Mouse (Mus musculus): ENCODE measurements around the gene Rnf212b. TPM values are rescaled to one million over a fixed set of nuclear protein-coding genes. Genes with fewer than 3 reads are reported as not detected.

The Rnf212b gene
- total and polyA plus RNA-seq, 3 experiments, result not detected

- in situ Hi-C loops (cut with MboI; ENCODE audit: low pct_ligation_motif_present, low pct_unique_long_range_greater_than_20kb, low sequenced_read_pairs), result loop anchor here (5.0 kb wide), 1 partner anchor 105 kb away; no protein-coding TSS in a partner anchor
- Histone ChIP-seq H3K36me3 (replicated peaks in 1 of 2; ENCODE audit: control insufficient read depth in 1 of 2, insufficient read depth in 1 of 2, low read length in 1 of 2) (no peaks in the 10 kb centered on the region), H3K27ac (ENCODE audit: insufficient read depth, low read depth) (no peak overlapping the region), H3K4me2 (ENCODE audit: insufficient read depth, low read depth, poor library complexity, severe bottlenecking) (no peak overlapping the region), H3K79me2 (replicated peaks; ENCODE audit: control insufficient read depth, extremely low read depth, insufficient read depth, poor library complexity, severe bottlenecking) (no peaks in the 10 kb centered on the region), H3K9me3 (replicated peaks; ENCODE audit: low read length) (no peaks in the 10 kb centered on the region), H3K4me1 (ENCODE audit: control insufficient read depth in 1 of 2, insufficient read depth in 2 of 2) (no peaks in the 10 kb centered on the region), H3K4me3 (replicated peaks in 1 of 3; ENCODE audit: low read depth in 2 of 3, low read length in 2 of 3, poor library complexity in 1 of 3) (no peak overlapping the region), H3K9ac (ENCODE audit: insufficient read depth, low read depth) (no peak overlapping the region), H3K27me3 (replicated peaks) (no peaks in the 10 kb centered on the region)
- TF ChIP-seq HCFC1 (IDR thresholded peaks at IDR 0.05; ENCODE audit: low read depth, low read length), result no peak
- no peak for TF ChIP-seq ZC3H11A (IDR thresholded peaks at IDR 0.05; ENCODE audit: low read depth, low read length)
- no peak for TF ChIP-seq CHD1 (IDR thresholded peaks at IDR 0.05; ENCODE audit: low read depth, low read length)
- no peak for TF ChIP-seq SIN3A (IDR thresholded peaks at IDR 0.05; ENCODE audit: low read length)
- no peak for TF ChIP-seq MEF2A (IDR thresholded peaks at IDR 0.05; ENCODE audit: borderline replicate concordance, low read depth, low read length)
- no peak for TF ChIP-seq TCF12 (IDR thresholded peaks at IDR 0.05; ENCODE audit: low read depth, low read length)
- TF ChIP-seq USF1 (IDR thresholded peaks at IDR 0.05; ENCODE audit: low read depth, low read length), result no peak
- TF ChIP-seq IRF4 (IDR thresholded peaks at IDR 0.05; ENCODE audit: low read depth, low read length), result no peak
- TF ChIP-seq BHLHE40 (IDR thresholded peaks at IDR 0.05; ENCODE audit: low read depth, low read length), result no peak
- no peak for TF ChIP-seq ZKSCAN1 (IDR thresholded peaks at IDR 0.05; ENCODE audit: borderline replicate concordance, low read depth, low read length)
- TF ChIP-seq USF2 (conservative IDR thresholded peaks at IDR 0.05; ENCODE audit: low read depth, low read length), result no peak
- TF ChIP-seq CTCF (conservative IDR thresholded peaks at IDR 0.05 in 1 of 2, IDR thresholded peaks at IDR 0.05 in 1 of 2; ENCODE audit: low read depth in 2 of 2, low read length in 2 of 2), result no peak
- TF ChIP-seq POLR2A (IDR thresholded peaks at IDR 0.05; ENCODE audit: low read depth, low read length), result no peak
- TF ChIP-seq MYC (IDR thresholded peaks at IDR 0.05; ENCODE audit: low read depth, low read length), result no peak
- TF ChIP-seq ZMIZ1 (IDR thresholded peaks at IDR 0.05; ENCODE audit: low read depth, low read length), result no peak
- TF ChIP-seq GABPA (IDR thresholded peaks at IDR 0.05; ENCODE audit: insufficient replicate concordance, low read depth, low read length), result no peak
- TF ChIP-seq UBTF (IDR thresholded peaks at IDR 0.05; ENCODE audit: low read depth, low read length), result no peak
- TF ChIP-seq ZNF384 (IDR thresholded peaks at IDR 0.05; ENCODE audit: low read depth, low read length), result no peak
- dilution Hi-C loops (cut with MboI; ENCODE audit: extremely low pct_ligation_motif_present, extremely low pct_unique_long_range_greater_than_20kb, low sequenced_read_pairs), result no loop called here
- no peak for DNase-seq (ENCODE audit: extremely low read depth)
Observed at GRCm38 (mm10) chr14:54822301-54822700, 8.4 kb downstream of the Rnf212b start.

- Histone ChIP-seq H3K4me2 (ENCODE audit: insufficient read depth, low read depth, poor library complexity, severe bottlenecking) (no peak overlapping the region), H3K4me1 (ENCODE audit: control insufficient read depth in 1 of 2, insufficient read depth in 2 of 2) (no peaks in the 10 kb centered on the region), H3K27me3 (replicated peaks) (no peaks in the 10 kb centered on the region), H3K79me2 (replicated peaks; ENCODE audit: control insufficient read depth, extremely low read depth, insufficient read depth, poor library complexity, severe bottlenecking) (no peaks in the 10 kb centered on the region), H3K9ac (ENCODE audit: insufficient read depth, low read depth) (no peak overlapping the region), H3K27ac (ENCODE audit: insufficient read depth, low read depth) (no peak overlapping the region), H3K36me3 (replicated peaks in 1 of 2; ENCODE audit: control insufficient read depth in 1 of 2, insufficient read depth in 1 of 2, low read length in 1 of 2) (no peaks in the 10 kb centered on the region), H3K4me3 (replicated peaks in 1 of 3; ENCODE audit: low read depth in 2 of 3, low read length in 2 of 3, poor library complexity in 1 of 3) (no peak overlapping the region), H3K9me3 (replicated peaks; ENCODE audit: low read length) (no peaks in the 10 kb centered on the region)
- in situ Hi-C loops (cut with MboI; ENCODE audit: low pct_ligation_motif_present, low pct_unique_long_range_greater_than_20kb, low sequenced_read_pairs) (loop anchor here (5.0 kb wide), 1 partner anchor 106 kb away; no protein-coding TSS in a partner anchor), dilution Hi-C loops (cut with MboI; ENCODE audit: extremely low pct_ligation_motif_present, extremely low pct_unique_long_range_greater_than_20kb, low sequenced_read_pairs) (no loop called here)
- TF ChIP-seq RCOR1 (conservative IDR thresholded peaks at IDR 0.05; ENCODE audit: low read depth, low read length) (no peak), EP300 (IDR thresholded peaks at IDR 0.05; ENCODE audit: low read length) (no peak), E2F4 (IDR thresholded peaks at IDR 0.05; ENCODE audit: insufficient replicate concordance, low read depth, low read length) (no peak), CHD2 (IDR thresholded peaks at IDR 0.05; ENCODE audit: low read length) (no peak), MAX (IDR thresholded peaks at IDR 0.05; ENCODE audit: low read length) (no peak), ZNF384 (IDR thresholded peaks at IDR 0.05; ENCODE audit: low read depth, low read length) (no peak), NRF1 (IDR thresholded peaks at IDR 0.05; ENCODE audit: low read depth, low read length) (no peak), CHD1 (IDR thresholded peaks at IDR 0.05; ENCODE audit: low read depth, low read length) (no peak), SMC3 (IDR thresholded peaks at IDR 0.05; ENCODE audit: low read depth, low read length) (no peak), RAD21 (IDR thresholded peaks at IDR 0.05; ENCODE audit: low read depth, low read length) (no peak), USF2 (conservative IDR thresholded peaks at IDR 0.05; ENCODE audit: low read depth, low read length) (no peak), POLR2AphosphoS2 (IDR thresholded peaks at IDR 0.05; ENCODE audit: low read depth, low read length) (no peak), MAZ (IDR thresholded peaks at IDR 0.05; ENCODE audit: low read depth, low read length) (no peak), NELFE (IDR thresholded peaks at IDR 0.05; ENCODE audit: low read depth, low read length) (no peak), ZKSCAN1 (IDR thresholded peaks at IDR 0.05; ENCODE audit: borderline replicate concordance, low read depth, low read length) (no peak)
- DNase-seq (ENCODE audit: extremely low read depth), result no peak
Observed at GRCm38 (mm10) chr14:54823716-54824115, 9.8 kb downstream of the Rnf212b start.

Measured in CH12.LX (cell line).